Mouse (Mus musculus) liver, embryonic 16.5 days (tissue): ENCODE data around the gene Rnf167. TPM values are rescaled to one million over a fixed set of nuclear protein-coding genes. Genes with fewer than 3 reads are reported as not detected.
A peak's percentile ranks its signal among the peaks of the same experiment; 100 is the strongest.

Experiments used
- ATAC-seq: fragments of 200-750 bp; cut with Nextera tagmentation; 2 replicates; pipeline ENCODE4 v1.8.0; 2017; ENCODE audit warnings: low read depth, mild to moderate bottlenecking, moderate number of reproducible peaks, moderate library complexity
- H3K27ac ChIP-seq: fragments of 300-500 bp; sonication (generic); 2 replicates; pipeline ENCODE4 v1.5.1; 2014; ENCODE audit warnings: mild to moderate bottlenecking, low read length
- H3K27me3 ChIP-seq: fragments of 300-500 bp; sonication (generic); 2 replicates; pipeline ENCODE4 v1.6.1; 2014; ENCODE audit warnings: low read depth, low read length, mixed read lengths; ENCODE audit not compliant: control insufficient read depth, insufficient read depth
- H3K36me3 ChIP-seq: fragments of 300-500 bp; sonication (generic); 2 replicates; pipeline ENCODE4 v1.6.1; 2014; ENCODE audit warnings: mild to moderate bottlenecking; ENCODE audit not compliant: control insufficient read depth, insufficient read depth
- H3K4me1 ChIP-seq: fragments of 300-500 bp; sonication (generic); 2 replicates; pipeline ENCODE4 v1.6.1; 2014; ENCODE audit warnings: low read depth, low read length, mixed read lengths; ENCODE audit not compliant: control insufficient read depth
- H3K4me2 ChIP-seq: fragments of 300-500 bp; sonication (generic); 2 replicates; pipeline ENCODE4 v1.6.1; 2014; ENCODE audit warnings: low read depth, low read length, mixed read lengths
- H3K4me3 ChIP-seq: fragments of 300-500 bp; sonication (generic); 2 replicates; pipeline ENCODE4 v1.5.1; 2014; ENCODE audit warnings: low read depth, mild to moderate bottlenecking, low read length
- H3K9ac ChIP-seq: fragments of 300-500 bp; sonication (generic); 2 replicates; pipeline ENCODE4 v1.6.1; 2014; ENCODE audit warnings: low read depth, low read length
- H3K9me3 ChIP-seq: fragments of 300-500 bp; sonication (generic); replicated peaks from 2 replicates; pipeline ENCODE4 v1.6.1; 2016; ENCODE audit warnings: low read length; ENCODE audit not compliant: control insufficient read depth
- WGBS: fragments of 180-500 bp; shearing (Covaris S2); extraction: QIAGEN DNeasy Blood & Tissue Kit; methylation state at CpG from one replicate; pipeline ENCODE4 v1.1.7; 2014; ENCODE audit not compliant: insufficient replicate concordance; 5-methylcytosine and 5-hydroxymethylcytosine counted together
- polyA plus RNA-seq: library from polyadenylated mRNA; unstranded; fragments of >200 nt; fragmentation: Nextera tagmentation; extraction: Ambion mirVana; gene quantifications from 2 replicates; pipeline ENCODE4 v1.2.1, GENCODE M21; 2015

The Rnf167 gene
- polyA plus RNA-seq, 1 experiment from 2014 or later = 79.6 TPM

- no peaks in the 10 kb centered on the region for H3K9me3 ChIP-seq
- ATAC-seq = no peak
- H3K36me3 ChIP-seq = no peaks in the 10 kb centered on the region
- H3K4me1 ChIP-seq = no peaks in the 10 kb centered on the region
- H3K27me3 ChIP-seq = no peaks in the 10 kb centered on the region
- H3K27ac ChIP-seq = no peak overlapping the region
- no peak overlapping the region for H3K4me3 ChIP-seq
- no peak overlapping the region for H3K4me2 ChIP-seq
- H3K9ac ChIP-seq = no peak overlapping the region
- 44% methylated on average over 2 of the region's 2 CpGs for WGBS
These were observed 18.6 kb upstream of the Rnf167 start for GRCm38 (mm10) chr11:70628431-70628830.

- Histone ChIP-seq H3K4me3 (no peak overlapping the region), H3K27me3 (no peaks in the 10 kb centered on the region), H3K4me1 (no peaks in the 10 kb centered on the region), H3K9ac (no peak overlapping the region), H3K4me2 (no peak overlapping the region), H3K9me3 (no peaks in the 10 kb centered on the region), H3K36me3 (no peaks in the 10 kb centered on the region), H3K27ac (no peak overlapping the region)
- 32% methylated on average over 5 of the region's 5 CpGs for WGBS
- no peak for ATAC-seq
These were observed 17.5 kb upstream of the Rnf167 start for GRCm38 (mm10) chr11:70629557-70629956.

GRCm38 (mm10) chr11:70630129-70630528 lies 16.9 kb upstream of the Rnf167 start:
- Histone ChIP-seq H3K9ac (no peak overlapping the region), H3K4me3 (no peak overlapping the region), H3K27ac (no peak overlapping the region)

GRCm38 (mm10) chr11:70635601-70636000 lies 11.4 kb upstream of the Rnf167 start:
- H3K27ac ChIP-seq = no peak overlapping the region
- no peak overlapping the region for H3K4me2 ChIP-seq
- ATAC-seq = no peak
- no peaks in the 10 kb centered on the region for H3K27me3 ChIP-seq
- 74% methylated on average over 4 of the region's 4 CpGs for WGBS
- peaks cover 26% of the 10 kb centered on the region for H3K4me1 ChIP-seq
- H3K9me3 ChIP-seq = no peaks in the 10 kb centered on the region
- no peaks in the 10 kb centered on the region for H3K36me3 ChIP-seq
- H3K4me3 ChIP-seq = no peak overlapping the region
- no peak overlapping the region for H3K9ac ChIP-seq

More at GRCm38 (mm10) chr11:70630129-70630528, 16.9 kb upstream of the Rnf167 start:
- 25% methylated on average over 7 of the region's 7 CpGs for WGBS
- Histone ChIP-seq H3K36me3 (no peaks in the 10 kb centered on the region), H3K4me1 (no peaks in the 10 kb centered on the region), H3K9me3 (no peaks in the 10 kb centered on the region), H3K4me2 (no peak overlapping the region), H3K27me3 (no peaks in the 10 kb centered on the region)
- no peak for ATAC-seq

- WGBS = 81% methylated on average over 1 of the region's 1 CpGs
- peaks cover 26% of the 10 kb centered on the region for H3K4me1 ChIP-seq
- no peak for ATAC-seq
- no peaks in the 10 kb centered on the region for H3K27me3 ChIP-seq
- H3K4me2 ChIP-seq = no peak overlapping the region
- no peaks in the 10 kb centered on the region for H3K36me3 ChIP-seq
- no peak overlapping the region for H3K4me3 ChIP-seq
- H3K9me3 ChIP-seq = no peaks in the 10 kb centered on the region
- peak overlapping the region; percentile 84; the same call in 1 of the 2 replicates for H3K27ac ChIP-seq
- no peak overlapping the region for H3K9ac ChIP-seq
These were observed 9.3 kb upstream of the Rnf167 start for GRCm38 (mm10) chr11:70637764-70638163.

GRCm38 (mm10) chr11:70638293-70638692 lies 8.7 kb upstream of the Rnf167 start:
- no peaks in the 10 kb centered on the region for H3K36me3 ChIP-seq
- H3K27ac ChIP-seq = peak overlapping the region; percentile 84
- ATAC-seq = no peak
- peak overlapping the region; percentile 52; the same call in 1 of the 2 replicates for H3K9ac ChIP-seq
- H3K4me3 ChIP-seq = peak overlapping the region; percentile 27
- H3K9me3 ChIP-seq = no peaks in the 10 kb centered on the region
- H3K4me1 ChIP-seq = peaks cover 26% of the 10 kb centered on the region
- no peaks in the 10 kb centered on the region for H3K27me3 ChIP-seq
- H3K4me2 ChIP-seq = peak overlapping the region; percentile 56
- WGBS = 45% methylated on average over 1 of the region's 1 CpGs

GRCm38 (mm10) chr11:70638714-70639278 lies 8.2 kb upstream of the Rnf167 start, which contains the start of gene Gp1ba:
TSS of gene Gp1ba (plus strand) at chr11:70639122.
- H3K4me3 ChIP-seq = peak within 1 kb of the TSS; percentile 27
- peak; percentile 88 for ATAC-seq
- H3K9ac ChIP-seq = peak within 1 kb of the TSS; percentile 52

GRCm38 (mm10) chr11:70639976-70640375 lies 7.1 kb upstream of the Rnf167 start:
- Histone ChIP-seq H3K4me2 (0 out of 2 replicates have a peak overlapping the region, but pooled peaks have one; percentile 56), H3K4me1 (peaks cover 26% of the 10 kb centered on the region), H3K27me3 (no peaks in the 10 kb centered on the region), H3K4me3 (no peak overlapping the region), H3K9me3 (no peaks in the 10 kb centered on the region), H3K36me3 (peaks cover 11% of the 10 kb centered on the region), H3K27ac (no peak overlapping the region), H3K9ac (no peak overlapping the region)
- WGBS = 70% methylated on average over 8 of the region's 8 CpGs
- ATAC-seq = no peak

More at GRCm38 (mm10) chr11:70638714-70639278, 8.2 kb upstream of the Rnf167 start, which contains the start of gene Gp1ba:
- peak within 1 kb of the TSS; percentile 56 for H3K4me2 ChIP-seq
- no peaks in the 10 kb centered on the region for H3K9me3 ChIP-seq
- no peaks in the 10 kb centered on the region for H3K27me3 ChIP-seq
- H3K27ac ChIP-seq = peak within 1 kb of the TSS; percentile 84
- H3K4me1 ChIP-seq = peaks cover 26% of the 10 kb centered on the region
- no peaks in the 10 kb centered on the region; the same call in 1 of the 2 replicates for H3K36me3 ChIP-seq
- WGBS = 7% methylated on average over 5 of the region's 5 CpGs

GRCm38 (mm10) chr11:70641241-70641640 lies 5.8 kb upstream of the Rnf167 start:
- ATAC-seq = no peak
- Histone ChIP-seq H3K4me3 (no peak overlapping the region), H3K9me3 (no peaks in the 10 kb centered on the region), H3K27ac (no peak overlapping the region), H3K4me1 (peaks cover 39% of the 10 kb centered on the region), H3K36me3 (peaks cover 13% of the 10 kb centered on the region), H3K4me2 (no peak overlapping the region), H3K27me3 (no peaks in the 10 kb centered on the region), H3K9ac (no peak overlapping the region)
- 54% methylated on average over 7 of the region's 7 CpGs for WGBS
